Mouse (Mus musculus) G1E (cell line): ENCODE measurements at regions not wholly inside any gene's neighbourhood (a gene's known extent, or its start where the extent isn't known, plus 50 kb on each side); places are given as distances from the start of the nearest gene placed in this dataset.

ENCODE experiments used
- CTCF ChIP-seq: IDR thresholded peaks from 2 replicates; pipeline ENCODE4 v1.5.1; 2012; ENCODE audit warnings: low read depth, low read length, inconsistent platforms, mixed read lengths
- GATA1 ChIP-seq: IDR thresholded peaks from 2 replicates; pipeline ENCODE4 v1.6.1; 2012; ENCODE audit warnings: borderline replicate concordance, low read length, inconsistent platforms, mixed read lengths
- TAL1 ChIP-seq: conservative IDR thresholded peaks from 2 replicates; pipeline ENCODE4 v1.6.1; 2012; ENCODE audit warnings: low read depth, low read length, inconsistent platforms, mixed read lengths

DNA sequence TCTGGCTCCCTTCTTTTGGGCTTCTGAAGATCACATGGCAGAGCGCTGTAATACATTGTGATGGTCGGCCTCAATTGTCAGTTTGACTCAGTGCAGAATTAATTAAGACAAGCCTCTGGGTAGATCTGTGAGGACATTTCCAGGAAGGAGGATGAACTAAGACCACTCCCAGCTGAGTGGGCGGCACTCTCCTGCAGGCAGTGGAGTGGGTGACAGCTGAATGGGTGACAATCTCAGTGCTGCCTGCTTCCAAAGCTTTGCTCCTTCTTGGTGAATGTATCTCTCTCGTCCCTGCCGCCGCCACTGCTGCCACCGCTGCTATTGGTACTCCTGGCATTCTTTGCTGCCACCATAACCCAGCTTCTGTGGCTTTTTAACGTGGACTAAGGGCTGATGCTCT, 244.4 kb downstream of the Drd1 start:
- TF ChIP-seq CTCF (no peak), TAL1 (no peak), GATA1 (no peak)
